ENCODE assay signal across 14 mouse cellular contexts in the genomic region with DNA sequence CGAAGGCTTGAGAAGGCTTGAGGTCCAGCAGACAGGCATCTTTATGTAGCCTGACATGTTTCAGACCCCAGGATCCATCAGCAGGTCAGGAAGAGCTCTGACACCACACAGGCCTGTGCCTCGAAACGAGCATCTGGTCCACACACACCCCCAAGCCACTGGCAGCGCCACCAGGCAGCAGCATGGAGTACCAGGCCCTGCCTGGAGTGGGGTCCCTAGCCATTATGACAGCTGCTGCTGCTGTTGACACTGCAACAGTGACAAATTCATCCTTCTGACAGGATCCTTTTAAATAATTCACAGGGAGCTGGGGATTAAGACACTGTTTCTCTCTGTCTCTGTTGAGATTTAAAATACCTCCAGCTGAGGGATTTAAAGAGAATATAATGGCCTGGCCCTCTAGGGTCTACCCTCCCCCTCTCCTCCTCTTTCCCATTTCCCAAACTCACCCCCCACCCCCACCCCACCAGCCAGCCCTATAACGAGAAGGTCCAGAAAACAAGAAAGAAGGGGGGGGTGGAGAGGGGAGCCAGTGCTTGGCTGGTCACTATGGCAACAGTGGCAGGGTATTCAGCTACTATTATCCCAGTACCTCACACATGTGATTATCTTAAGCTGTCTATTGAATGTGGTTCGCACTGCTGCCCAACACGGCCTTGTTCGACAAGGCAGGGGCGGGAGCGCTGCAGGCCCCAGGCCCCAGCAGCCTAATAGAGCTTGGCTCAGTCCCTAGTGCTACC.
DNase-seq lines count a peak whose midpoint lies in the region; ATAC-seq and TF ChIP-seq lines count a peak whose summit lies in the region.
"Had no signal": no experiment of that assay in that cellular context is flagged by ENCODE, and none has a peak within 500 bp of the region (broad histone marks: within the 10 kb centered on the region; RNA-seq: fewer than 3 reads in every experiment).

No protein-coding gene starts in this region.

- H3K4me3 ChIP-seq in embryonic facial prominence, embryonic 14.5 days (ENCODE audit: low read depth, low read length): no peak overlapping the region
- H3K4me3 ChIP-seq in hindbrain, postnatal 0 days (ENCODE audit: low read length): no peak overlapping the region
- no peak overlapping the region for H3K4me3 ChIP-seq in neural tube, embryonic 12.5 days
- H3K4me3 ChIP-seq: erythroblast, embryonic 14.5 days had no signal

- no peaks in the 10 kb centered on the region for H3K9me3 ChIP-seq in embryonic facial prominence, embryonic 14.5 days (ENCODE audit: control insufficient read depth, low read length)
- H3K9me3 ChIP-seq in hindbrain, postnatal 0 days (ENCODE audit: low read length): no peaks in the 10 kb centered on the region
- no peaks in the 10 kb centered on the region for H3K9me3 ChIP-seq in neural tube, embryonic 12.5 days

- peak; percentile 31 to 40 for DNase-seq in left cerebral cortex, postnatal 10 days (ENCODE audit: extremely low spot score in 1 of 2, low spot score in 2 of 2)
- no peak for DNase-seq in left cerebral cortex, postnatal 36 days (ENCODE audit: low spot score in 2 of 2)
- peak; percentile 82 for DNase-seq in embryonic facial prominence, embryonic 14.5 days (ENCODE audit: low spot score)
- peak; percentile 80 for DNase-seq in hindbrain, postnatal 0 days (ENCODE audit: low spot score)
- DNase-seq in thymus, postnatal 36 days: no peak
- DNase-seq in heart, adult 18-20 months: no peak
- no peak for DNase-seq in gastrocnemius, adult 18-20 months (ENCODE audit: low spot score)
- DNase-seq: adrenal gland, postnatal 10 days; heart, postnatal 36 days; lung, postnatal 36 days; thymus, postnatal 14 days had no signal

- H3K27ac ChIP-seq in embryonic facial prominence, embryonic 14.5 days (replicated peaks; ENCODE audit: low read depth, low read length): no peak overlapping the region
- H3K27ac ChIP-seq in hindbrain, postnatal 0 days: peak overlapping the region; percentile 36; the same call in 1 of the 2 replicates
- H3K27ac ChIP-seq in neural tube, embryonic 12.5 days: 0 out of 2 replicates have a peak overlapping the region, but pooled peaks have one; percentile 33

- WGBS in embryonic facial prominence, embryonic 14.5 days: 25% methylated on average over 10 of the region's 10 CpGs
- WGBS in hindbrain, postnatal 0 days: 16% methylated on average over 10 of the region's 10 CpGs
- WGBS in neural tube, embryonic 12.5 days: 14% methylated on average over 10 of the region's 10 CpGs

- peak; percentile 92 for ATAC-seq in embryonic facial prominence, embryonic 14.5 days (ENCODE audit: low read depth)
- peak; percentile 95 for ATAC-seq in hindbrain, postnatal 0 days
- ATAC-seq in neural tube, embryonic 12.5 days (ENCODE audit: low FRiP score, low read depth): peak; percentile 97

- intact Hi-C loops in left cerebral cortex, postnatal 10 days (cut with DNase I): no loop called here
- intact Hi-C loops in left cerebral cortex, postnatal 36 days (cut with DNase I): no loop called here

- no peak overlapping the region for H3K4me2 ChIP-seq in embryonic facial prominence, embryonic 14.5 days (ENCODE audit: low read depth, low read length)
- H3K4me2 ChIP-seq in hindbrain, postnatal 0 days (ENCODE audit: low read depth, low read length): no peak overlapping the region
- H3K4me2 ChIP-seq in neural tube, embryonic 12.5 days (replicated peaks): peak overlapping the region; percentile 16; the same call in 1 of the 2 replicates

- no peaks in the 10 kb centered on the region for H3K27me3 ChIP-seq in embryonic facial prominence, embryonic 14.5 days (replicated peaks; ENCODE audit: control insufficient read depth, insufficient read depth, low read length)
- no peaks in the 10 kb centered on the region; the same call in 1 of the 2 replicates for H3K27me3 ChIP-seq in hindbrain, postnatal 0 days (ENCODE audit: insufficient read depth, low read length)
- peaks cover 38% of the 10 kb centered on the region for H3K27me3 ChIP-seq in neural tube, embryonic 12.5 days (replicated peaks)
- H3K27me3 ChIP-seq: CH12.LX had no signal

- no peak overlapping the region for H3K9ac ChIP-seq in embryonic facial prominence, embryonic 14.5 days (ENCODE audit: low read depth, low read length)
- H3K9ac ChIP-seq in hindbrain, postnatal 0 days (replicated peaks; ENCODE audit: low read length): no peak overlapping the region
- H3K9ac ChIP-seq in neural tube, embryonic 12.5 days: no peak overlapping the region

- H3K36me3 ChIP-seq in embryonic facial prominence, embryonic 14.5 days (ENCODE audit: control insufficient read depth, insufficient read depth, low read length): no peaks in the 10 kb centered on the region
- H3K36me3 ChIP-seq in hindbrain, postnatal 0 days (ENCODE audit: insufficient read depth, low read length): 0 out of 2 replicates have a peak, but pooled peaks cover 6% of the 10 kb centered on the region
- H3K36me3 ChIP-seq in neural tube, embryonic 12.5 days: no peaks in the 10 kb centered on the region

- TF ChIP-seq CTCF in hindbrain, postnatal 0 days (IDR thresholded peaks at IDR 0.05; ENCODE audit: low read depth): peak; percentile 45

- peaks cover 4% of the 10 kb centered on the region; the same call in 1 of the 2 replicates for H3K4me1 ChIP-seq in embryonic facial prominence, embryonic 14.5 days (ENCODE audit: control insufficient read depth, insufficient read depth, low read length)
- H3K4me1 ChIP-seq in hindbrain, postnatal 0 days (ENCODE audit: insufficient read depth, low read length): peaks cover 14% of the 10 kb centered on the region; the same call in 1 of the 2 replicates
- H3K4me1 ChIP-seq in neural tube, embryonic 12.5 days: peaks cover 22% of the 10 kb centered on the region

Comparison
In these comparisons a context has a peak if more than half of its experiments do, and no peak if none do; other contexts are left out.
1. DNase-seq: peak in left cerebral cortex, postnatal 10 days (2 of 2), embryonic facial prominence, embryonic 14.5 days (single experiment) and hindbrain, postnatal 0 days (single experiment); none in left cerebral cortex, postnatal 36 days (0 of 2), thymus, postnatal 36 days (0 of 2), heart, adult 18-20 months (0 of 2) and gastrocnemius, adult 18-20 months (single experiment).
2. Peak in every context shown above with its lines, with median percentiles within 50 percentile points of each other: ATAC-seq.